Mouse (Mus musculus) urinary bladder, postnatal 36 days (tissue): ENCODE measurements around the gene Zfp536.
A peak's percentile ranks its signal among the peaks of the same experiment; 100 is the strongest.

Source experiments
- DNase-seq, 2 experiments: peaks; one replicate each; pipeline ENCODE4 v3.0.0; 2022; ENCODE audit warnings: low spot score in 2 of 2, mixed read lengths in 1 of 2

Zfp536 gene

GRCm38 (mm10) chr7:37689561-37690305 is 83.7 kb downstream of the Zfp536 start:
- no peak for DNase-seq

- DNase-seq, result no peak
Measured at GRCm38 (mm10) chr7:37689107-37689511, 84.3 kb downstream of the Zfp536 start.

- no peak for DNase-seq
Measured at GRCm38 (mm10) chr7:37686366-37686765, 87.1 kb downstream of the Zfp536 start.

GRCm38 (mm10) chr7:37685247-37685646 is 88.2 kb downstream of the Zfp536 start:
- no peak for DNase-seq

- no peak for DNase-seq
Measured at GRCm38 (mm10) chr7:37681335-37681734, 92.1 kb downstream of the Zfp536 start.

GRCm38 (mm10) chr7:37663676-37664365 is 109.6 kb downstream of the Zfp536 start:
- DNase-seq, result no peak

GRCm38 (mm10) chr7:37648671-37649070 is 124.8 kb downstream of the Zfp536 start:
- no peak for DNase-seq

- DNase-seq, result no peak
Measured at GRCm38 (mm10) chr7:37647917-37648615, 125.4 kb downstream of the Zfp536 start.

GRCm38 (mm10) chr7:37639740-37640397 is 133.6 kb downstream of the Zfp536 start:
- DNase-seq, result no peak

GRCm38 (mm10) chr7:37634812-37635211 is 138.6 kb downstream of the Zfp536 start:
- DNase-seq, result no peak

- no peak for DNase-seq
Measured at GRCm38 (mm10) chr7:37630410-37630809, 143.0 kb downstream of the Zfp536 start.

GRCm38 (mm10) chr7:37627897-37628510 is 145.4 kb downstream of the Zfp536 start:
- no peak for DNase-seq

- DNase-seq, result no peak
Measured at GRCm38 (mm10) chr7:37625758-37626157, 147.7 kb downstream of the Zfp536 start.

GRCm38 (mm10) chr7:37624759-37625340 is 148.6 kb downstream of the Zfp536 start:
- DNase-seq, result no peak

- DNase-seq, result peak; percentile 23 to 51
Measured at GRCm38 (mm10) chr7:37623903-37624758, 149.3 kb downstream of the Zfp536 start.

- no peak for DNase-seq
Measured at GRCm38 (mm10) chr7:37619254-37619653, 154.2 kb downstream of the Zfp536 start.

GRCm38 (mm10) chr7:37617880-37618279 is 155.6 kb downstream of the Zfp536 start:
- no peak for DNase-seq

GRCm38 (mm10) chr7:37615932-37616331 is 157.5 kb downstream of the Zfp536 start:
- no peak for DNase-seq

- no peak for DNase-seq
Measured at GRCm38 (mm10) chr7:37614381-37614780, 159.1 kb downstream of the Zfp536 start.

- DNase-seq, result no peak
Measured at GRCm38 (mm10) chr7:37608556-37608955, 164.9 kb downstream of the Zfp536 start.
